Mouse (Mus musculus): ENCODE data around the gene Slc10a2.
"Not testable (repeated sequence)": the region's sequence is repeated elsewhere in the genome, so short reads cannot be mapped to it uniquely, and the experiment has no call there.

The Slc10a2 gene

GRCm38 (mm10) chr8:5105186-5105585 lies at the start of gene Slc10a2:
Gene Slc10a2 (minus strand): TSS chr8:5105351.
- peak in 1 of 2 experiments; percentile 13 for DNase-seq

- no peak for DNase-seq
These were observed 24.2 kb upstream of the Slc10a2 start for GRCm38 (mm10) chr8:5129322-5129829.

GRCm38 (mm10) chr8:5106855-5107254 lies 1.7 kb upstream of the Slc10a2 start:
- DNase-seq: peak; percentile 82 to 85

- DNase-seq: no peak
These were observed 9.8 kb downstream of the Slc10a2 start for GRCm38 (mm10) chr8:5095392-5095791.

GRCm38 (mm10) chr8:5093991-5094390 lies 11.2 kb downstream of the Slc10a2 start:
- DNase-seq: not testable (repeated sequence)

GRCm38 (mm10) chr8:5073654-5074293 lies 31.4 kb downstream of the Slc10a2 start:
- no peak for DNase-seq

GRCm38 (mm10) chr8:5058888-5059287 lies 46.3 kb downstream of the Slc10a2 start:
- no peak for DNase-seq

GRCm38 (mm10) chr8:5044361-5044900 lies 60.7 kb downstream of the Slc10a2 start:
- DNase-seq: peak; percentile 16 to 36

GRCm38 (mm10) chr8:5038811-5039561 lies 66.2 kb downstream of the Slc10a2 start:
- DNase-seq: no peak
